Mouse (Mus musculus) skeletal muscle tissue, adult 2 months (tissue): ENCODE measurements around the gene Gtf2f2.

ENCODE experiments used
- DNase-seq: peaks from one replicate; pipeline ENCODE4 v3.0.0-alpha.2; 2012; ENCODE audit warnings: low read depth, low spot score

The Gtf2f2 gene

DNA sequence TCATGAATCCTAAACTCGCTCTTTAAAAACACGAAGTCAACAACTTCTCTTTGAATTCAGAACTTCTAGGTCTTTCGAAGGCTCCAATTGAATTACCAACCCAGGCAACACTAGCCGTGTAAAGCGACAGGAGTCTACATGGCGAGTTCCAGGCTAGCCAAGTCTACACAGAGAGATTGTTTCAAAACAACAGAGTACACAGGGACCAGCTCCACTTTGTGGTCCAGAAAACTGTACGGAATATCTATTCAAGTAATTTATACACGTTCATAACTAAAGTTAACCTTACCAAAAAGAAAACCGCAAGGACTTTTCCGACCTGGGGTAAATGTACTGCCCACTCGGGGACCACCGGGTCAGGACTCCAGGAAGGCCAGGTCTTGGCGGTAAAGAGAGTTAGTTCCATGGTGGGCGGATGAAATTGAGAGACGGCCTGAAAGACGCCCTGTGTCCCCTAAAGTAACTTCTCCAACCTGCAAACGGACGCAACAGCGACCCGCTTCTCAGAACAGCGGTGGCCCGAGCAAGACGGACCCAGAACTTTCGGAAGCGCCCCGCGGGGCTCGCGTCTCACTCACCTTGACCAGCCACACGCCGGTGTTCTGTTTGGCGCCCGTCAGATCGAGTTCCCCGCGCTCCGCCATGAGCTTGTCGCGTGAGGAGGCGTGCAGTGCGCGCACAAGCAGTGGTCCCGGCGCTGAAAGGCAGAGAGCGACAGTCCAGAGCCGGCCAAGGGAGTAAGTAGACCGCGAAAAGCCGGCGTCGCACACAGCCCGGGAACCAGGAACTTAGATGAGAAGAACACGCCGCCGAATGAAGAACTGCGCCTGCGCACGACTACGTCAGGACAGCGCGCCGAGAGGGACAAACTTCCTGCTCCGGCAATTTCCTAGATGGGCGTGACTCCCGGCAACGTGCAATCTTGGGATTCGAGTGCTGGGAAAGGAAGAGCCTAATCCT is at the start of gene Gtf2f2:
Gene Gtf2f2, minus strand, starts transcription at position 764 of the 960 bp plus-strand sequence.
- peak; percentile 91 for DNase-seq

DNA sequence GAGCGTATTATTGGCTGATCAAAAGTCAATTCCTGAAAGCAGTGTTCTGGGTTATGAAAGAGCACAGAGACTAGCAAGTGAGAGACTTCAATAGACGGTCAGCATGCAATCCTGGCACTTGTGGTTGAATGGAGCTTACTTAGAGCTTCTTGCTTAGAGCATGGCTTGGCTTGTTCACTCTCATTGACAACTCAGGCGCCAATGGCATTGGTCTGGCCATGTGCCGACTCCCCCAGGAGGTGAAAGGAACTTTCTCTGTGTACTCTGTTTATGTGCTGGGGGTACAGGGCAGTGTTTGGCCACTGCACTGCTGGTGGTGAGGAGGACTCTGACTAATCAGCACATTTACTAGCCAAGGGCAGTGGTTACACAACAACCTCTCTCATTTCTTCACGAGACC is 48.8 kb upstream of the Gtf2f2 start:
- DNase-seq = no peak

DNA sequence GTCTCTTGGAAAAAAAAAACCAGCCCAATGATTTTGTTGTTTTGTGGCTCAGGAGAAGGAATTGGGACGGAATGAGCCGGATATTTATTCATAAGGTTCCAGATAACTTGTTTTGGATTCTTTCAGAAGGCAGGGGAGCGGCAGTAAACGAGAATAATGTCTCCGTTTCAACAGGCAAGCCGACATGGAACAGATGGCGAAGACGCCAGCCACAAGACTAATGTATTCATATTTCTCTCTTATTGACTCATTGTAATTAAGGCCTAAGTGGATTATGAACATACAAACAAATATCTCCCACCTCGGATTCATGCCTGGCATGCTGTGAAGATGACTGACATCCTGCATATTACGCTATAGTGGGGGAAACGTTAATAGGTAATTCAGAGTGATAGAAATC is 43.1 kb upstream of the Gtf2f2 start:
- DNase-seq = no peak

DNA sequence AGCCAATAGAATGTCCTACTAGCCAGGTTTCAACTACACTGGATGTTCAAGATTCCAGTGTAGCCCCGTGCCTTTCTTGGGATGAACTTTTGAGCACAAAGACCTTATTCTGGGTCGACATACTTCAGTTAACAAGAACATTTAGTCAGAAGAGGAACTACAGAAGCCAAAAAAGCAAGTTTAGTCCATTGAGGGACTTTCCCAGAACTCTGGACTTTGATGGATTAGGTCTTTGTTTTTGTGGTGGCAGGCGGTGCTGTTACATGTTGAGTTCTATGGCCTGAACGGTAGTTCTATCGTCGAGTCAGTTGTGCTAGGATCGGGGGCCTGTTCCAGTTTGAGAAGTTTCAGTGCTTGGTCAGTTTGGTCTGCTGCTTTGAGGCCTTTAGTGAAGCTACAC is 41.3 kb upstream of the Gtf2f2 start:
- DNase-seq = no peak

DNA sequence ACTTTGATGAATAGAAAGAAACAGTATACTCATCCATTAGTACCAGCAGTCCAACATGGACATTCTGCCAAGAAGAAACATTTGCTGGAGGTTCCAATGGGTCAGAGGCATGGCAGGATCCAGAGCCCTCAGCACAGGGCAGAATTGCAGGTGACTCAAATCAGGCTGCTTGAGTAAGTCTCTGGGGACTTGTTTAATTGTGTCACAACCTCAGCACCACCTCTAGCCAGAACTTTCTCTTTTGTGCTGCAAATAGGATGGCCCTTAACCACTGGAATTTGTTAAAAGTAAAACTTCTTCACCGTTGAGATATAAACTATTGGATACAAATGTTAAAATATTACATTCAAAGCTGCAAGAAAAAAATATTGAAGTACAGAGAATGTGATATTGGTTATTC is 35.1 kb upstream of the Gtf2f2 start:
- DNase-seq = no peak

DNA sequence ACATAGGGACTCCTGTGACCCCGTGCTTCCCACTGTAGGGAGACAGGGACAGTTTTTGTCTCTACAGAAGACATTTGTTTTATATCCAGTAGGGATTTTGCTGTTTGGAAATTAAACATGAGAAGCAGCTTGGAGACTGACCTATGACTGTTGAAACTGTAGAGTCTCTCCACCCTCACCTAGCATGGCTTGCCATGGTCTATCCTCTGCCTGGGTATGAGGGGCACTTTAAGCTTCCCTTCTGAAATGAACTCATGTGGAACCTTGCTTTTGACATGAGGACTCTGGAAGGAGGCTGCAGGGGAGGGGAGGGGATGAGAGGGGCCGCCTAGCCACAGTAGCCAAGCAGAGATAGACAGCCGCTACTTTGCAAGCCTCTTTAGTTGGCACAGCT is 33.5 kb upstream of the Gtf2f2 start:
- no peak for DNase-seq

DNA sequence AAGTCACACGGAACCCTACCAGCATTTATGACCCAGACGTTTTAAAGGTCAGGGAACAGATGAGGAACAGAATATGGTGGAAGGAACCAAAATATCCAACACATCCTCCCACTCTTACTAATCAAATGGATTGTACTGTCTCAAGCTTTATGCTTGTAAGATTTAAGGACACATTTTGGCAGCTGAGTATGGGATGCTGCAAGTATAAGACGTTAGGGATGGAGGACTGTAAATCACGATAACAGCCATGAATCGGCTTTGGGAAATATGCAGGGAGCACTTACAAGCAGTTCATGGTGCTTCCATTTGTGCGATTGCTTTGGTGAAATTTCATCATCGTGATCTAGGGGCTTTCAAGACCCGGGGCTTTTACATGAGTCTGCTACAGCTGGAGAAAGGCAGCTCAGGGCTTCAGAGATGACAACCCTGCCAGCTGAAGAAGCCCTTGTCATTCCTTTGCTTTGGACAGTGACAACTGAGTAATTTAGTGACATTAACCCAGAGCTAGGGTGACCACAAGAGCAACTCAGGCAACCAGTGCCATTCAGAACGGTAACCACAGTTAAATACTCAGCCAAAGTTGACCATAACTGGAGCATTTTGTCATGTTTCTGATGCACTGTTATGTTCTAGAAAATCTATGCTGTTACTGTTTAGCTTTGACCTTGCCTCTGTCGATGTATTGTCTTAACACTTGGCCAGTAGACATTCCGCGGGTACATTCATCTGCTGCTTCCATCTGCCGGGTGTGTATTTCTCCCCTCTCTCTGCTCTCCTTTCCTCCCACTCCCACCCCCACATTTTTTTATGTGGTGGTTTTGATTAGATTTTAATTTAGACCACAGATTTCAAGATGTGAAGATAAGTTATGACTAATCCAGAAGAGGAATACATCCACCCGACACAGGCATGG is 32.8 kb upstream of the Gtf2f2 start:
- DNase-seq = no peak

DNA sequence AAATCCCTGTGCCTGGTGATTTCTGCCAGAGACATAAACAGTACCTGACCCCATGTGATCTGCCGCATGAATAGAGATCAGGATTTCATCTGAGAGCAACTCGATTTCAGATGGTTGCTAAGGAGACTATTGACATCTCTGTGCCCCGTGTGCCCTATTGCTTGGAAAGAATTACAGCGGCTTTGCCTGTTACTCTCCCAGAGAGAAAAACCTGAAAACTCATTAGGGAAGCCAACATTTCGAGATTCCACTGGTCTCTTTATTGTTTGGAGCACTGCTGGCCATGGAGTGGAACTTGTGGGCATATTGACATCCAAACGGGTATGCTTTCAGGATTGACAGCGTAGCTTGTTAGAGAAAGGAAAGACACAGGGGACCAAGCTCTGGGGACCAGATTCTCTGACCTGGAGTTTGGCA is 22.6 kb upstream of the Gtf2f2 start:
- DNase-seq = no peak

DNA sequence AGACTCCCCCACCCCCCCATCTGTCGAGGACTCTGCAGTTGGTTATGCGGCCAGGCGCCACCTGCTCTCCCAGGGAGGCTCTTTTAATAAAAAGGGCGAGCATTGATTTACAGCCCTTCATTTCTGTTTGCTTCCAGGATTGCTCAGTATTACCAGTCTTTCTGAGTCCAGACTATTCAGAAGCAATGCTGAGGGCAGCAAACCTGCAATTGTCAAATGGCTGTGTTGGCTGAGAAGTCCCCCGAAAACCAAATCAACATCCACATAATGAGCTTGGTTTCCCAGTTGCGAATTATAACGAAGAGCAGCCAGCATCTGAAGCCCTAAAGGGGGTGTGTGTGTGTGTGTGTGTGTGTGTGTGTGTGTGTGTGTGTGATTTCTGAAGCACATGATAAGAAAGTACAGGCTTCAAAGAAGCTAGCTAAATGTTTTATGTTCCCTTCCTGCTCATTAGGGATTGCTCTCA is 22.0 kb upstream of the Gtf2f2 start:
- DNase-seq = no peak

DNA sequence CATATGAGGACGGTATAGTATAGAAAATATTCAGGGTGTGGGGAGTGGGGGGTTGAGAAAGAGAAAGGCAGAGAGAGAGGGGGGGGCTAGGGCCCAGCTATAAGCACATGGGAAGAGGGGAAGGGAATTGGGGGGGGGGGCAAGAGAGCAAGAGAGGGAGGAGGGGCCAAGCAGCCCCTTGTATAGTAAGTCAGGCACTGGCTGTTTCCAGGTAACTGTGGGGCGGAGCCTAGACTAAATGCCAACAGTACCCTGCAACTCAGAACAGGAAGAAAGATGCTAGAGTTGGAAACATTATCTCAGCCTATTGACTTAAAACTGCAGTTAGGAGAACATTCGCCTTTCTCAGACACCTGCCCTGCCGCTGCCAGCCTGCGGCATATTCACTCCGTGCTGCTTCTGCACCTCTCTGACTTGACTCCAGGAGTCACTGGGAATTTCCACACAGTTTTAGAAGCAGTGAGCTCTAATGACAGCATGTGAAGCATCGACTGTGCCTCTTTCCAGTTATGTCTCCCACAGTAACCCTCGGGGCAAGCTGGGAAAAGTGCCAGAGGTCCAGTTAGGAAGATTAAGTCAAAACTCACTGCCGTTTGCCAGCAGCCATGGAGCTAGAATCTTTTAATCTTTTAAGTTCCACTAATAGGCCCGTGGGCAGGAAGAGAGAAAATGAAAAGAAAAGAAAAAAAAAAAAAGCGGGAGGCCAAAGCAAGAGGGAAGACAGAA is 20.6 kb upstream of the Gtf2f2 start:
- peak; percentile 19 for DNase-seq

DNA sequence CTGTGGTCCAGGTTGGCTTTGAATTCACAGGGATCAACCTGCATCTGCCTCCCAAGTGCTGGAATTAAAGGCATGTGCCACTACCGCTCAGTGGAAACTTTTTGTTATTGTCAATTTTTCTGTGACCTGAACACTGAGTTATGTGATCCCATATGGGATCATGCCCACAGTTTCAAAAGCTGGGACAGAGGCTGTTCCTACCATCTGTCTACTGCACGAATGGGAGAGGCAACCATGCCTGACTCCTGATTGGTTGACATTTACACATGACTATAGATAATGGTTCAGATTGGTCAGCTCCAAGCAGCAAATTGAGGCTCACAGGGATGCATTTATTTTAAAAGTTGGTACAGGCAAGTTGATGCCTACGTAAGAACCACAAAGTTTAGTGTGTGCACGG is 14.0 kb upstream of the Gtf2f2 start:
- DNase-seq = no peak

DNA sequence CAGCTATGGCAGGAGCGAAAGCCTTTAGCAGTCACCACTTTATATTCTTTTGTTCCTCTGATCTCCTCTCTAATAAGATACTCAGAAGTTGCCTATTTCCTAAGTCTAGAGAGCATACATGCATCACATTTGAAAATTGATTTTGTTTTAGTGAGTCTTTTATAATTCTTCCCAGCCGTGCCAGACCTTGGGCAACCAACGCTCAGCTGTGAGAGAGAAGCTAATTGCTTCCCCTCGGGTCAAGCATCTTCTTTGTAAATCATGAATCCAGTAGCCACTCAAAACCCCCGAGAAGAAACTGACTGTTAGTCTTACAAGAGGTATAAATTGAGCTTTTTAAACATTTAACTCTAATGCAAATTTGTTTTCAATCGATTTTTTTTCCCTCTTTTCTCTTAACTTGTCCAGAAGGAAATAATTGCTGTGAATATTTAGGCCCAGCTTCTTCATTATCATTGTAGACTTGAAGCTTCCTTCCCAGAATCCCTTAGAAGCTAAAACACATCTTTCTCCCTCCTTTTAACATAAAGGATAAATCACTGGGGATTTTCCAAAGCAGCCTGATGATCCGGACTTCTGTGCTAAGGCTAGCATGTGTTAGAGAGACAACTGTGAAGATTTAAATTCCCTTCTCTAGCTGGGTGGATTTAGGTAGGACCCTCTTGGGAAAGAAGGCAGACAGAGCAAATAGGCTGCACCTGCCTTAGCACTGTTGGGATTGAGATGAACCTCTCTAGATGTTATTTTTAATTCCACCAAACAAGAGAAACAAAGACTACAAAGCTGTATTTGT is 10.5 kb upstream of the Gtf2f2 start:
- DNase-seq = no peak

DNA sequence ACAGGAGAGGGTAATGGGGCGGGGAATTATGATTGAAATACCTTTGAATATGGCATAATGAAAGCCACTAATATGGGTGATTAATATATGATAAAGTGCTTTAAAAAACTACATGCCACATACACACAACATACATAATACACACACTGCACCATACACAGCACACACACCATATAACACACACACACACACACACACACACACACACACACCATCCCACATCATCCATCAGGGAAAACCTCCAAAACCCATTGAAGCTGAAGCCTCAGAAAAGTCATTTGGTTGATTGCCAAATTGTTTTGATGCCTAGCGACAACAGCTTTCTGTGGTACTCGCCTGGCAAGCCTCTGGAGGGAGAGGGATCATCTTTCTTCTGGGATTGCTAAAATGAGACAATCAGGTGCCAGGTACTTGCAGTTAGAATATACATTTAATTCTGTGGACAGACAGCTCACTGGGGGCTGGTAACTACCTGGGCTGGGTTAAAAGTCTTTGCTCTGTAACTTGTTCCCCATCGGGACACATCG is 9.7 kb upstream of the Gtf2f2 start:
- DNase-seq = no peak

DNA sequence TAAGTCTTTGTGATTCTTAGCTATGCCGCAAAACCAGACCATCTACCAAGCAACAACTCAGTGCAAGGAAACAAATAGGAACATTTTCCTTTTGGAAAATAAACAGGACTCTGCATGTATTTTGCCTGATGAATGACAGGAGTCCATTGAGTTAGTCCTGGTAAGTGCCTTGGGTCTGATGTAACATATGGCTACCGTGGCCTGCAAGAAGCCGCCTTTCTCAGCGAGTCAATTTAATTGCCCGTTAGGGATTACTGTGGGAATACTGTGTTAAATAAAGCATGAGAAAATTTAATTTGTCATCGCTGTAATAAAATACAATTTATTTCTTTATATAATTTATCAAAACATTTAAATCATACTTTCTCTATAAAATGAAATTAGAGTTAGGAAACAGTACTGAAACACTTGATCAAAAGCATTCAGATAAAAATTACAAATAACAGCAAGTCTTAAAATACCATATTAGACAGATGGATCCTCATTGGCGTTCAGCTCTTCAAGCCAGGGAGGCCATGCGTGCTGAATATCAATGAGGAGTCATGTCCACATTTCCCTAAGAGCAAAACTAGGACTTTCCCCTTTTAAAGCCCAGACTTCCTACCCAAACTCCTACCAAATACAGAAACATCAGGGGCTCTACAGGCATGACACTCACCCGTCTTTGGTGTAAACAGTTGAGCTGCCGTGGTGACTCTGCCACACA is 7.3 kb upstream of the Gtf2f2 start:
- no peak for DNase-seq

DNA sequence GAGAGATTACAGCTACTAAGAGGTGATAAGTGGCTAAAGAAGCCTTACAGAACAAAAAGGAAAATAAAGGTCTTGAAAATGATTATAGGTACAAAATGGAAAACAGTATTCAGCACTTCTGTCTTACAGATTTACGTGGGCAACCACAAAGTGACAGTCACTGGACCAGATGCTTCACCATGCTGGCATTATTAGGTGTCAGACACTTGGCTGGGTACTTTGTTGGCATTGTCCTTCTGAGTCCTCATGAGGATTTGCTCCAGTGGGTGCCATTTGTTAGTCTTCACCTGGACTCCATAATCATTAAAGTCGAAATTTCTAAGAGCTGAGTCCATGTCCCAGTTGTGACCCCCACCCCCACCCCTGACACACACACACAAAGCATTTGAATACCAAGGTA is 3.7 kb upstream of the Gtf2f2 start:
- DNase-seq = no peak

DNA sequence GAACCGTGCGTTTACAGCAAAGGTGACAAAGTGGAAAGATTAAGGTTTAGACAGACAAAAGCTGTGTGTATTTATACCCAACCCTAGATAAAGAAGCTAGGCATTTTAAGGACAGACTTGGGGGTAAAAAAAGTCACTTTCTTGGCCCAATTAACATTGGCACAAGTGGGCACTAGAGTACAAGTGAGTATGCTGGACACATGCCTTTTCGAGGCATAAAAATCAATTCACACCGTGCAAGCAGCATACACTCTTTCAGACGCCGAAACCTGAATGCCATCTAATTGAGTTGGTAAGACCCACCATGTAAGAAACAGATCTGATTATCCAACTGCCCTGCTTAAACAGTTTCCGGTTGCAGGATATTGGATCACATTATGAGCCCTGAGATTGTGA is 395 bp upstream of the Gtf2f2 start:
- DNase-seq = no peak

DNA sequence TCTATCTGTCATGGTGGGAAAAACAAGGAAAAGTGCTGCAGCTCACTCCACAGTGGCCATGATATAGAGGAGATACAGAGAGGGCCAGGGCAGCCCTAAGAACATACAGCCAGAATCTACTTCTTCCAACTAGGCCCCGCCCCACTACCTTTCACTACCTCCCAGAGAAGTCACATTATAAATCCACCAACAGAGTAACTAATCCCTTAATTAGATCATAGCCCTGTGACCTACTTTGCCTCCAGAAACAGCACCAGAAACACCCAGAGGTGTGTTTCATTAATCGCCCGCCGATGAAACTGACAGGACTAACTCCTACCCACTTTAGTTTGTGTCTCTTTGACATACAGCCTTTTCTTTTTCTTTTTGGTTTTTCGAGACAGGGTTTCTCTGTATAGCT is 1.5 kb downstream of the Gtf2f2 start:
- DNase-seq = no peak

DNA sequence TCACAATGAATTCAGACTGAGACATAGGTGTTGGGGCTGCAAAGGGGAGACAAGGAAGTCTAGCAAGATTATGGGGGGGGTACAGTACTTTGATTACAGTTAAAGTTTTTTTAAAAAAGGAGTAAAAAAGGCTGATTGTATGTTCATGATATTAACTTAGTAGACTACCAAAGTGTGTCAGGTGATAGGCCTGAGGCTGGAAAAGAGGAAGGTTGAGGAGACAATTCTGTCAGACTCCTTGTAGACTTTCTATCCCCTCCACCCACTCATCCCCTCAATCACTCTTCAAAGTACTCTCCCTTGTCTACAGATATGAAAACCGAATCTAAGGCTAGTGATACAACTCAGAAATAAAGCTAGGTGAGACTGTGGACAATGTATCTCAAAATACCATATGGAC is 2.5 kb downstream of the Gtf2f2 start:
- no peak for DNase-seq

DNA sequence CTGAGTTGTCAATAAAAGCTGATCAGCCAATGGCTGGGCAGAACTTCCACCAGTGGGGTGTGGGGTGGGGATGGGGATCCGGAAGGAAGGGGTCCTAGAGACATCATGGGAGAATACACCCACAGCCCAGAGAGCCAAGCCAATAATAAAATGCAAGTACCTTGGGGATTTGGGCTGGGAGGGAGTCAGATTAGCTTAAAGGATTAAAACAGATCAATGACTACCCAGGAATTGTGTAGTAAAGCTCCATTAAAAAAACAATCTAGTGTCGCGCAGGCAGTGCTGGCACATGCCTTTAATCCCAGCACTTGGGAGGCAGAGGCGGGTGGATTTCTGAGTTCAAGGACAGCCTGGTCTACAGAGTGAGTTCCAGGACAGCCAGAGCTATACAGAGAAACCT is 5.7 kb downstream of the Gtf2f2 start:
- no peak for DNase-seq

DNA sequence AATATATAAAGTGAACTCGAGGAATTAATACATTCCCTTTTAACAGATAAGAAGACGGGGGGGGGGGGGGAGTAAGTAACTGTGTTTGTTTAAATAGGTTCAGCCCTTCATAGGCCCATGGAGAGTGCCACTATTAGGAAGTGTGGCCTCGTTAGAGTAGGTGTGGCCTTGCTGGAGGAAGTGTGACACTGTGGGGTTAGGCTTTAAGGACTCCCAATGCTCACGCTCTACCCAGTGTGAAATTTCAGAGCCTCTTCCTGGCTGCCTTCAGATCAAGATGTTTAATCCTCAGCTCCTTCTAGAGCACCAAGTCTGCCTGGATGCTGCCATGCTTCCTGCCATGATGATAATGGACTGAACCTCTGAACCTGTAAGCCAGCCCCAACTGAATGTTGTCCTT is 8.9 kb downstream of the Gtf2f2 start:
- DNase-seq = no peak
